Mouse (Mus musculus): ENCODE measurements around the gene Mmp7. TPM values are rescaled to one million over a fixed set of nuclear protein-coding genes. Genes with fewer than 3 reads are reported as not detected.

Mmp7 gene
- total RNA-seq, 1 experiment from 2014 or later: not detected

DNA sequence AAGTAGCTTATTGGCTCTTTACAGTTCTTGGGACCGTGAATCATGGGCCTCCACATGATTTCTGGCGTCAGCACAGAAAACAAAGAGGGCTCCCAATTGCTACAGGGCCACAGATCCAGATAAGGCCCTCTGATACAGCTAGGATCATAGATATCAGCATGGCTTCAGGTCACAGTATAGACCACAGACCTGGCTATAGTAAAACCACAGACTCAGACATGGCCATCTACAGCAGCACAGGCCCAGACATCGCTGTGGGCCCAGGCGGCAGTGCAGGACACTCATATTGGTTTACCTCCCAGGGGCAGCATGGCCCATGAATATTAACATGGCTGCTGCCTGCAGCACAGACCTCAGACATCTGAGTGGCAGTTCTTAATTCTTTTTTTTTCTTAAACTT is 37.1 kb downstream of the Mmp7 start:
- ATAC-seq (replicated peaks; ENCODE audit: low read depth, poor library complexity, severe bottlenecking): peak; percentile 65

DNA sequence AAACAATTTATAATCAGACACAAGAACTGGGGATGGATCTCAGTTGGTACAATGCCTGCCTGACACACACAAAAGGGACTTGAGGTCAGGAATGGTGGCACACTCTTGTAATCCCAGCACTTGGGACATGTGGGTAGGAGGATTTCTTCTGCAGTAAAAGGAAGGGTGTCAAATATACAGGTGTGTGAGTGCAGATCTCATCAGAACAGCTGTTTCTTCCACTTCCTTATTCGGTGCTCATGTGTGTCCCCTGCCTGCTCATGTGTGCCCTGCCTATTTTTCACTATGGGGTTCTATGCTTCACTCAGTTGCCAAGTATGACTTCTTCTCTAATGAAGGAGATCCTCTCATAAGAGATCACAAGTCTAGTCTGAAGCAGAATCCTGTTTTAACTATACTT is 50.8 kb downstream of the Mmp7 start:
- ATAC-seq (replicated peaks; ENCODE audit: low read depth, poor library complexity, severe bottlenecking): 0 out of 2 replicates have a peak, but pooled peaks have one; percentile 8

DNA sequence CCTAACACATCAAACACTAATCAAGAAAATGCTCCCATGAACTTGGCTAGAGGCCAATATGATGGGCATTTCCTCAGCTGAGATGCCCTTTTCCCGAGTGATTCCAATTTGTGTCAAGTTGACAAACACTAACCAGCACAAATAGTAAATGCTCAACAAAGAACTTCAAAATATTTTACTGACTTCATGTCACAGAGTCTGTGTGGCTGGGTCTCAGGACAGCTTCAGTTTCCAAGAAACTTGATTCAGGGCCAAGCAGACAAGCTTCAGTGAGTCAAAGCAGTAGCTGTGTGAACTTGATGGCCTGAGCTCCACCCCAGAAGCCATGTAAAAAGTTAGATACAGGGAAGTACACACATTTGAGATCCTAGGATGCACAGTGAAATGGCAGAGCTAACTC is 52.3 kb downstream of the Mmp7 start:
- no peak for ATAC-seq (replicated peaks; ENCODE audit: low read depth, poor library complexity, severe bottlenecking)

DNA sequence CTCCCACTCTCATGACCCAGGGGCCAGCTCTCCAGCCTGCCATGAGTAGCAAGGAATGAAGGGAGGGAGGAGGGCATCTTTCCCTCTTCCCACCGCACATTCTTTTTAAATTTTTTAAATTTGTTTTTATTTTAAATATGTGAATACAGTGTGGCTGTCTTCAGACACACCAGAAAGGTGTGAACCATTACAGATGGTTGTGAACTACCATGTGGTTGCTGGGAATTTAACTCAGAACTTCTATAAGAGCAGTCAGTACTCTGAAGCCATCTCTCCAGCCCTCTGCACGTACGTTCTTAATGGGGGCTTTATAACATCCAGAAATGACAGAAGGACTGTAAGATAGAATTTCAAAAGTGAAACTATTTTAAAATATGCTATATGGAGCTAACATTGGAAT is 57.0 kb downstream of the Mmp7 start:
- ATAC-seq (replicated peaks; ENCODE audit: low read depth, poor library complexity, severe bottlenecking): no peak

Other genes with a start within 250 kb of the Mmp7 start
- gene Mmp3, start 246.3 kb upstream of the Mmp7 start, total RNA-seq (2017): not detected in 2 replicates
- not detected in 2 replicates for gene Mmp10, start 189.7 kb upstream of the Mmp7 start, total RNA-seq (2017)
- 2.6 and 3.6 TPM in 2 replicates for gene Mmp8, start 133.6 kb upstream of the Mmp7 start, total RNA-seq (2017)
- 0.18 TPM in 1 of 2 replicates, not detected in the other for gene Mmp27, start 120.7 kb upstream of the Mmp7 start, total RNA-seq (2017)
- gene Mmp20, start 63.9 kb upstream of the Mmp7 start, total RNA-seq (2017): not detected in 2 replicates
- 172 and 173 TPM in 2 replicates for gene Tmem123, start 72.0 kb downstream of the Mmp7 start, total RNA-seq (2017)
- 66.5 and 67.1 TPM in 2 replicates for gene Birc2, start 145.0 kb downstream of the Mmp7 start, total RNA-seq (2017)
- 46.1 and 52.9 TPM in 2 replicates for gene Birc3, start 181.1 kb downstream of the Mmp7 start, total RNA-seq (2017)

All from common myeloid progenitor, adult 5-6 weeks (primary cell).